Mouse (Mus musculus): ENCODE data around the gene Kmt5b. TPM values are rescaled to one million over a fixed set of nuclear protein-coding genes. Genes with fewer than 3 reads are reported as not detected.

Kmt5b gene
- 21.4 and 29.2 TPM in 2 replicates for polyA plus RNA-seq (2016; fragmentation: Nextera tagmentation; extraction: Ambion mirVana)

GRCm38 (mm10) chr19:3767276-3767780, at the start of gene Kmt5b:
Kmt5b (plus strand) TSS chr19:3767421.
- H3K27ac ChIP-seq: peak within 1 kb of the TSS; percentile 100
- H3K4me1 ChIP-seq: peaks cover 18% of the 10 kb centered on the region
- H3K36me3 ChIP-seq: peaks cover 12% of the 10 kb centered on the region
- WGBS: under 1% methylated on average over 39 of the region's 39 CpGs
- peak within 1 kb of the TSS; percentile 84 for H3K4me3 ChIP-seq
- no peak for DNase-seq (ENCODE audit: low spot score)
- no peaks in the 10 kb centered on the region for H3K9me3 ChIP-seq (replicated peaks)
- no peaks in the 10 kb centered on the region for H3K27me3 ChIP-seq (ENCODE audit: low read depth, poor library complexity, severe bottlenecking)

DNA sequence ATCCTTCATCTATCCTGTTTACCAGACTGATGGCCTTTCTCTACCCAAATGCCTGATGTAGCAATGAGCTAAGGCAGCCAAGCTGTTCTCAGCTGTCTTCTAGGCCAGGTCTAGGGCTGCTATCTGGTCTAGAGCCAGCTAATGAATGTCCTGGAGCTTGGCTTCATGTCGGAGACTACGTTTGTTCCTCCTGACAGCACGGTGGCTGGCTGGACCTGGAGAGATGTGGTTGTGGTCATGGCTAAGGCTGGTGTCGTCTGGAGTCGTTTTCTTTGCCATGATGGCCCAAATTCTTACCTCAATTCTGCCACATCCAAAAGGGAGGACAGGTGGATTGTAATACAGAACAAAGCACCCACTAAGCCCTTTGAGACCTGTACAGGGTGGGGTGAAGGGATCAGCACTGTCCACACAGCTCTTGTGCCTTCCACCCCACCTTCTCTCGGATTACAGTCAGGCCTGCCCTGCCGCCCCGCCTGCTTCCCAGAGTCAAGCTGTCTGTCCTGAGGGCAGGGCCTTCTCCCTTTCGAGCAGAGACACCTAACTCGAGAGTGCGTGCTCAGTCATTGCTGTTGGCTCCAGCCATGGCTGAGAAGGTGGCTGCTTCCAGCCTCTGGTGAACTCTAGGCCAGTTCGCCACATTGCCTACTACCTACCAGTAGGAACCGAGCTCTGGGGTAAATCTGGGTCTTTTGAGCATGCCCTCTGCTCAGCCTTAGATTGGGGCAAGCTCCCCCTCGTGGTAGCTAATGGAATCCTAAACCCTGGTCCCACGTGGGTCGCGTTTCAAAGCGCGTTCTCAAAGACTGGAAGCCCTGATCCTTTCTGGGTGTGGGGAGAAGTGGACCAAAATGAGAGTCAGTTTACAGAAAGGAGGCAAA, 48.5 kb upstream of the Kmt5b start:
- 38% methylated on average over 19 of the region's 19 CpGs for WGBS
- Histone ChIP-seq H3K27ac (peak overlapping the region; percentile 65), H3K4me1 (peaks cover 17% of the 10 kb centered on the region), H3K4me3 (peak overlapping the region; percentile 49), H3K36me3 (peaks cover 51% of the 10 kb centered on the region), H3K27me3 (ENCODE audit: low read depth, poor library complexity, severe bottlenecking) (no peaks in the 10 kb centered on the region), H3K9me3 (replicated peaks) (no peaks in the 10 kb centered on the region)
- DNase-seq (ENCODE audit: low spot score): peak; percentile 78

DNA sequence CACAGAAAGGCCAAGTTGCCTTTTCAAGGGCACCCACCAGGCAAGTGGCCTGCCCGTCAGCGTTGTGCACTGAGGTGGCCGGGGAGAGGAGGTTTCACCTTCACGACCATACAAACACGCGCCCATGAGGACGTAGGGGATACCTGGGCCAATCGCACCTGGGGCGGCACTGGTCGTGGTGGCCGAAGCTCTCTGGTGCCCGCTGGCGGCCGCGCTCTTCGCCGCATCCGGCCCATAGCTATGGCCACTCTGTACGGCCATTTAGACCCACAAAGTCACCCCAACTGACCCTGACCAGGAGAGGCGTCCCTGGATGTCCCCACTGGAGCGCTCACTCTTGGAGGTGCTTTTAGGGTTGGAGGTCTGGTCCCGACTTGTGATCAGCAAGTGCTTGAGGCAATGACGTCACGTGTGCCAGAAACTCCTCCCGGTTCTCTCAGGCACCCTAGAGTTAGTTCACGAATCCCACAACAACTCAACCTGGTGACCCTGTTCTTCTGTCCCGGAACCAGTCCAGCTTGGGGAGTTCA, 47.8 kb upstream of the Kmt5b start:
- no peaks in the 10 kb centered on the region for H3K9me3 ChIP-seq (replicated peaks)
- peaks cover 17% of the 10 kb centered on the region for H3K4me1 ChIP-seq
- H3K27ac ChIP-seq: peak overlapping the region; percentile 65
- H3K27me3 ChIP-seq (ENCODE audit: low read depth, poor library complexity, severe bottlenecking): no peaks in the 10 kb centered on the region
- WGBS: 2% methylated on average over 27 of the region's 27 CpGs
- DNase-seq (ENCODE audit: low spot score): peak; percentile 79
- H3K4me3 ChIP-seq: peak overlapping the region; percentile 49
- H3K36me3 ChIP-seq: peaks cover 43% of the 10 kb centered on the region

GRCm38 (mm10) chr19:3723170-3723569, 44.1 kb upstream of the Kmt5b start:
- WGBS: 96% methylated on average over 9 of the region's 9 CpGs
- H3K27me3 ChIP-seq (ENCODE audit: low read depth, poor library complexity, severe bottlenecking): no peaks in the 10 kb centered on the region
- H3K4me3 ChIP-seq: no peak overlapping the region
- H3K27ac ChIP-seq: no peak overlapping the region
- H3K36me3 ChIP-seq: peaks cover 6% of the 10 kb centered on the region
- H3K4me1 ChIP-seq: peaks cover 17% of the 10 kb centered on the region
- DNase-seq (ENCODE audit: low spot score): no peak
- H3K9me3 ChIP-seq (replicated peaks): no peaks in the 10 kb centered on the region

GRCm38 (mm10) chr19:3723904-3724303, 43.3 kb upstream of the Kmt5b start:
- H3K27me3 ChIP-seq (ENCODE audit: low read depth, poor library complexity, severe bottlenecking): no peaks in the 10 kb centered on the region
- no peaks in the 10 kb centered on the region for H3K9me3 ChIP-seq (replicated peaks)
- no peak overlapping the region for H3K27ac ChIP-seq
- 79% methylated on average over 4 of the region's 4 CpGs for WGBS
- H3K4me3 ChIP-seq: no peak overlapping the region
- H3K36me3 ChIP-seq: no peaks in the 10 kb centered on the region
- no peak for DNase-seq (ENCODE audit: low spot score)
- H3K4me1 ChIP-seq: peaks cover 12% of the 10 kb centered on the region

GRCm38 (mm10) chr19:3724779-3725178, 42.4 kb upstream of the Kmt5b start:
- Histone ChIP-seq H3K4me1 (peaks cover 4% of the 10 kb centered on the region; the same call in 1 of the 2 replicates), H3K9me3 (replicated peaks) (no peaks in the 10 kb centered on the region), H3K36me3 (no peaks in the 10 kb centered on the region), H3K4me3 (no peak overlapping the region), H3K27me3 (ENCODE audit: low read depth, poor library complexity, severe bottlenecking) (no peaks in the 10 kb centered on the region), H3K27ac (no peak overlapping the region)
- 32% methylated on average over 1 of the region's 1 CpGs for WGBS
- peak; percentile 60 for DNase-seq (ENCODE audit: low spot score)

- DNase-seq (ENCODE audit: low spot score): no peak
- no peaks in the 10 kb centered on the region for H3K36me3 ChIP-seq
- no peak overlapping the region for H3K27ac ChIP-seq
- no peaks in the 10 kb centered on the region for H3K27me3 ChIP-seq (ENCODE audit: low read depth, poor library complexity, severe bottlenecking)
- H3K4me1 ChIP-seq: no peaks in the 10 kb centered on the region
- H3K4me3 ChIP-seq: no peak overlapping the region
- H3K9me3 ChIP-seq (replicated peaks): no peaks in the 10 kb centered on the region
- 66% methylated on average over 2 of the region's 2 CpGs for WGBS
Observed at GRCm38 (mm10) chr19:3728901-3729300, 38.3 kb upstream of the Kmt5b start.

- no peaks in the 10 kb centered on the region for H3K36me3 ChIP-seq
- H3K9me3 ChIP-seq (replicated peaks): no peaks in the 10 kb centered on the region
- WGBS: 86% methylated on average over 7 of the region's 7 CpGs
- no peaks in the 10 kb centered on the region for H3K4me1 ChIP-seq
- DNase-seq (ENCODE audit: low spot score): no peak
- no peaks in the 10 kb centered on the region for H3K27me3 ChIP-seq (ENCODE audit: low read depth, poor library complexity, severe bottlenecking)
- H3K4me3 ChIP-seq: no peak overlapping the region
- no peak overlapping the region for H3K27ac ChIP-seq
Observed at GRCm38 (mm10) chr19:3730781-3731646, 36.2 kb upstream of the Kmt5b start.

DNA sequence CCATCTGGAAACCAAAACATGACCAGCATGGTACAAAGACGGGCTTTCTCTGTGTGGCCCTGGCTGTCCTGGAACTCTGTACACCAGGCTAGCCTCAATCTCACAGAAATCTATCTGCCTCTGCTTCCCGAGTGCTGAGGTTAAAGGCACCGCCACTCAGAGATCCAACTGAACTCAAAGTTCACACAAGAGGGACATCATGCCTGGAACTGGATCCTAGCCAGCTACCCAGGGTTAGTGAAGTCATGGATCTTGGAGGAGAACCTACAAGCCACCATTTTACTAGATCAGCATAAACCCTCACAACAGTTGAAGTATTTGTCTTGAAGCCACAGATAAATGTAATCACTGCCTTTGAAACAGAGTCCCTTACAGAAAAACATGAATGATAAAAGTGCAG, 31.2 kb upstream of the Kmt5b start:
- no peak overlapping the region for H3K4me3 ChIP-seq
- 90% methylated on average over 3 of the region's 3 CpGs for WGBS
- H3K4me1 ChIP-seq: no peaks in the 10 kb centered on the region
- H3K27me3 ChIP-seq (ENCODE audit: low read depth, poor library complexity, severe bottlenecking): no peaks in the 10 kb centered on the region
- H3K27ac ChIP-seq: no peak overlapping the region
- no peak for DNase-seq (ENCODE audit: low spot score)
- H3K9me3 ChIP-seq (replicated peaks): no peaks in the 10 kb centered on the region
- no peaks in the 10 kb centered on the region for H3K36me3 ChIP-seq

- WGBS: 90% methylated on average over 7 of the region's 7 CpGs
- H3K36me3 ChIP-seq: no peaks in the 10 kb centered on the region
- no peaks in the 10 kb centered on the region for H3K9me3 ChIP-seq (replicated peaks)
- DNase-seq (ENCODE audit: low spot score): no peak
- peaks cover 11% of the 10 kb centered on the region for H3K4me1 ChIP-seq
- no peak overlapping the region for H3K27ac ChIP-seq
- H3K4me3 ChIP-seq: no peak overlapping the region
- no peaks in the 10 kb centered on the region for H3K27me3 ChIP-seq (ENCODE audit: low read depth, poor library complexity, severe bottlenecking)
Observed at GRCm38 (mm10) chr19:3739650-3740049, 27.6 kb upstream of the Kmt5b start.

DNA sequence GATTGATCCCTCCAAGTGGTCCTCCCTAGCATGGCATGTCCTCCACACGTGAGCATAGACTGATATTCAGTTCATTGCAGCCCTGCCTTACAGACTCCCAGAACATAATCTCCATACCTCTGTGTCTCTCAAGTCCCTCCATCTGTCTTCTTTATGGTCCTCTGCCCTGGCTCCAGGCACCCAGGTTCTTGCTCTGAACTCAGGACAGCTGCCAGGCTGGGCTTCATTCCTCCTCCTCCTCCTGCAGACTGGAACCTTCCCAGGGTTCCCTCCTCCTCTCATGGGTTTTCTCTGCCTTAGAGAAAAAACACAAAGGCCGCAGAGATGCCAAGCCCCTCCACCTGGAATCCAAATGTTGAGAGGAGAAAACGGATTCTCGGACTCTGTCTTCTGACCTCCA, 24.5 kb upstream of the Kmt5b start:
- Histone ChIP-seq H3K4me1 (peaks cover 11% of the 10 kb centered on the region), H3K9me3 (replicated peaks) (no peaks in the 10 kb centered on the region), H3K36me3 (no peaks in the 10 kb centered on the region), H3K27ac (no peak overlapping the region), H3K4me3 (no peak overlapping the region), H3K27me3 (ENCODE audit: low read depth, poor library complexity, severe bottlenecking) (no peaks in the 10 kb centered on the region)
- WGBS: 61% methylated on average over 4 of the region's 4 CpGs
- DNase-seq (ENCODE audit: low spot score): no peak

GRCm38 (mm10) chr19:3743362-3743761, 23.9 kb upstream of the Kmt5b start:
- Histone ChIP-seq H3K4me3 (peak overlapping the region; percentile 64; the same call in 1 of the 2 replicates), H3K36me3 (no peaks in the 10 kb centered on the region), H3K27ac (peak overlapping the region; percentile 95; the same call in 1 of the 2 replicates), H3K27me3 (ENCODE audit: low read depth, poor library complexity, severe bottlenecking) (no peaks in the 10 kb centered on the region), H3K4me1 (peaks cover 11% of the 10 kb centered on the region), H3K9me3 (replicated peaks) (no peaks in the 10 kb centered on the region)
- 93% methylated on average over 7 of the region's 7 CpGs for WGBS
- no peak for DNase-seq (ENCODE audit: low spot score)

Measured in limb, embryonic 10.5 days (tissue).